Mouse (Mus musculus) liver, embryonic 14.5 days (tissue): ENCODE measurements around the gene Plac1.

Experiments used
- CTCF ChIP-seq: IDR thresholded peaks from 2 replicates; pipeline ENCODE4 v1.5.1; 2016; ENCODE audit warnings: antibody characterized with exemption, low read depth, control low read depth
- EP300 ChIP-seq: IDR thresholded peaks from 2 replicates; pipeline ENCODE4 v1.6.1; 2016; ENCODE audit warnings: antibody characterized with exemption, low read depth

- no peak for TF ChIP-seq CTCF
- TF ChIP-seq EP300: no peak
These were observed 28.0 kb downstream of the Plac1 start for GRCm38 (mm10) chrX:53211756-53212483.
